10 mouse cellular contexts compared by ENCODE assay signal in genomic region chr1:134322591-134322990, GRCm38 (mm10). TPM values are rescaled to one million over a fixed set of nuclear protein-coding genes. Genes with fewer than 3 reads are reported as not detected.
DNase-seq lines count a peak whose midpoint lies in the region; ATAC-seq and TF ChIP-seq lines count a peak whose summit lies in the region.
"Had no signal": no experiment of that assay in that cellular context is flagged by ENCODE, and none has a peak within 500 bp of the region (broad histone marks: within the 10 kb centered on the region; RNA-seq: fewer than 3 reads in every experiment).

No protein-coding gene starts in this region.

- no peaks in the 10 kb centered on the region for H3K79me2 ChIP-seq in myocyte (ENCODE audit: control insufficient read depth, insufficient read depth)

- TF ChIP-seq EP300 in heart, postnatal 0 days (IDR thresholded peaks at IDR 0.05; ENCODE audit: low read depth), result no peak

- no peak overlapping the region for H3K4me3 ChIP-seq in left cerebral cortex, adult 2 months
- no peak overlapping the region for H3K4me3 ChIP-seq in heart, postnatal 0 days (ENCODE audit: low read depth, low read length)
- no peak overlapping the region for H3K4me3 ChIP-seq in myocyte
- H3K4me3 ChIP-seq: midbrain, embryonic 12.5 days had no signal

- peak; percentile 51 for DNase-seq in adrenal gland, postnatal 14 days
- DNase-seq in adrenal gland, postnatal 25 days, result no peak
- DNase-seq in left cerebral cortex, adult 2 months (ENCODE audit: extremely low spot score in 1 of 2, low spot score in 2 of 2), result no peak
- DNase-seq in left cerebral cortex, postnatal 4 days, result no peak
- DNase-seq in heart, postnatal 0 days (ENCODE audit: low spot score), result peak; percentile 51
- DNase-seq in frontal cortex, postnatal 25 days (ENCODE audit: low spot score in 2 of 2), result no peak
- no peak for DNase-seq in thymus, postnatal 0 days (ENCODE audit: low spot score)
- DNase-seq: thymus, postnatal 25 days had no signal

- H3K27ac ChIP-seq in left cerebral cortex, adult 2 months, result no peak overlapping the region
- no peak overlapping the region for H3K27ac ChIP-seq in heart, postnatal 0 days (ENCODE audit: low read depth)
- H3K27ac ChIP-seq: midbrain, embryonic 12.5 days had no signal

- no peak overlapping the region for H3K9ac ChIP-seq in heart, postnatal 0 days (replicated peaks; ENCODE audit: low read depth, low read length)
- H3K9ac ChIP-seq: midbrain, embryonic 12.5 days had no signal

- no peaks in the 10 kb centered on the region for H3K9me3 ChIP-seq in heart, postnatal 0 days (replicated peaks; ENCODE audit: control insufficient read depth, low read length)
- H3K9me3 ChIP-seq: midbrain, embryonic 12.5 days had no signal

- peak; percentile 68 for ATAC-seq in heart, postnatal 0 days (ENCODE audit: insufficient read depth, low read depth)

- TF ChIP-seq POLR2A in myocyte (IDR thresholded peaks at IDR 0.05; ENCODE audit: insufficient read length, low read depth), result no peak

- no peak overlapping the region for H3ac ChIP-seq in myocyte (ENCODE audit: control insufficient read depth, insufficient read length)

- TF ChIP-seq CTCF in left cerebral cortex, adult 2 months (IDR thresholded peaks at IDR 0.05), result peak; percentile 61
- peak; percentile 74 for TF ChIP-seq CTCF in heart, postnatal 0 days (IDR thresholded peaks at IDR 0.05; ENCODE audit: low read depth)

- intact Hi-C loops in left cerebral cortex, adult 2 months (cut with DNase I), result loop anchor here (2.0 to 5.0 kb wide), 2 partner anchors 70 to 170 kb away; no protein-coding TSS in a partner anchor
- intact Hi-C loops in left cerebral cortex, postnatal 4 days (cut with DNase I), result no loop called here

- no peaks in the 10 kb centered on the region for H3K4me1 ChIP-seq in heart, postnatal 0 days (ENCODE audit: control insufficient read depth, insufficient read depth)

- H3K4me2 ChIP-seq in heart, postnatal 0 days (ENCODE audit: low read depth, low read length), result no peak overlapping the region
- H3K4me2 ChIP-seq in myocyte (ENCODE audit: low read depth), result peak overlapping the region; percentile 6
- H3K4me2 ChIP-seq: midbrain, embryonic 12.5 days had no signal

- no peaks in the 10 kb centered on the region for H3K27me3 ChIP-seq in heart, postnatal 0 days (ENCODE audit: control insufficient read depth, insufficient read depth, low read length)
- no peaks in the 10 kb centered on the region for H3K27me3 ChIP-seq in myocyte (ENCODE audit: control insufficient read depth, insufficient read depth, insufficient read length)
- H3K27me3 ChIP-seq: midbrain, embryonic 12.5 days had no signal

- 0 out of 2 replicates have a peak, but pooled peaks cover 8% of the 10 kb centered on the region for H3K36me3 ChIP-seq in heart, postnatal 0 days (replicated peaks; ENCODE audit: control insufficient read depth, insufficient read depth, low read length)
- peaks cover 3% of the 10 kb centered on the region for H3K36me3 ChIP-seq in myocyte (ENCODE audit: control insufficient read depth, insufficient read depth)
- H3K36me3 ChIP-seq: midbrain, embryonic 12.5 days had no signal

- WGBS in heart, postnatal 0 days, result 76% methylated on average over 6 of the region's 6 CpGs

TF ChIP-seq in myocyte, 11 proteins besides CTCF, POLR2A, EP300 and RAD21:
- no peak for TF ChIP-seq E2F4 (IDR thresholded peaks at IDR 0.05; ENCODE audit: insufficient read depth)
- no peak for TF ChIP-seq TCF12 (IDR thresholded peaks at IDR 0.05; ENCODE audit: insufficient read depth, poor library complexity, severe bottlenecking)
- no peak for TF ChIP-seq TCF3 (IDR thresholded peaks at IDR 0.05; ENCODE audit: insufficient read length, low read depth)
TF ChIP-seq in myocyte: peak in this region for 0.

RNA-seq across cellular contexts. Expression of gene Ppfia4, which starts 10.1 kb away (rescaled TPM):
- 0.67 and 1.6 TPM in 2 replicates for total RNA-seq in adrenal gland, postnatal 14 days (2021)
- total RNA-seq in adrenal gland, postnatal 25 days (2021), result 0.67 and 2.0 TPM in 2 replicates
- 10 to 100 TPM; 50.7 to 50.8 TPM for total RNA-seq in left cerebral cortex, adult 2 months (2021)
- 10 to 100 TPM; 62.6 to 72.1 TPM for total RNA-seq in left cerebral cortex, postnatal 4 days (2021)
- 5.2 and 12.3 TPM in 2 replicates for total RNA-seq in heart, postnatal 0 days (2014; rRNA removed; ENCODE audit: low replicate concordance)
- polyA plus RNA-seq in heart, postnatal 0 days (2015; fragmentation: Nextera tagmentation; extraction: Ambion mirVana), result 6.2 and 6.4 TPM in 2 replicates
- 35.8 TPM for polyA plus RNA-seq in myocyte (2012; fragmentation: generic; extraction: Trizol)
- polyA plus RNA-seq in thymus, postnatal 0 days (2015; fragmentation: Nextera tagmentation; extraction: Ambion mirVana), result 2.1 and 3.2 TPM in 2 replicates

RNA-seq across cellular contexts. Expression of gene Myog, which starts 32.8 kb away (rescaled TPM):
- total RNA-seq in adrenal gland, postnatal 14 days (2021), result not detected in 2 replicates
- total RNA-seq in adrenal gland, postnatal 25 days (2021), result not detected in 2 replicates
- total RNA-seq in left cerebral cortex, adult 2 months (2021), result not detected
- total RNA-seq in left cerebral cortex, postnatal 4 days (2021), result not detected
- not detected in 2 replicates for total RNA-seq in heart, postnatal 0 days (2014; rRNA removed; ENCODE audit: low replicate concordance)
- 0.25 and 0.31 TPM in 2 replicates for polyA plus RNA-seq in heart, postnatal 0 days (2015; fragmentation: Nextera tagmentation; extraction: Ambion mirVana)
- 1,426 TPM for polyA plus RNA-seq in myocyte (2012; fragmentation: generic; extraction: Trizol)
- 3.0 and 3.5 TPM in 2 replicates for polyA plus RNA-seq in thymus, postnatal 0 days (2015; fragmentation: Nextera tagmentation; extraction: Ambion mirVana)

RNA-seq across cellular contexts. Expression of gene Tmem183a, which starts 39.2 kb away (rescaled TPM):
- total RNA-seq in adrenal gland, postnatal 14 days (2021), result 39.7 and 50.9 TPM in 2 replicates
- total RNA-seq in adrenal gland, postnatal 25 days (2021), result 47.2 and 56.3 TPM in 2 replicates
- total RNA-seq in left cerebral cortex, adult 2 months (2021), result 10 to 100 TPM; 57.2 to 70.8 TPM
- 100 to 1,000 TPM; 110 to 122 TPM for total RNA-seq in left cerebral cortex, postnatal 4 days (2021)
- 51.8 and 59.8 TPM in 2 replicates for total RNA-seq in heart, postnatal 0 days (2014; rRNA removed; ENCODE audit: low replicate concordance)
- 30.1 and 31.1 TPM in 2 replicates for polyA plus RNA-seq in heart, postnatal 0 days (2015; fragmentation: Nextera tagmentation; extraction: Ambion mirVana)
- polyA plus RNA-seq in myocyte (2012; fragmentation: generic; extraction: Trizol), result 67.3 TPM
- 58.0 and 64.3 TPM in 2 replicates for polyA plus RNA-seq in thymus, postnatal 0 days (2015; fragmentation: Nextera tagmentation; extraction: Ambion mirVana)

Comparison
In these comparisons a context has a peak if more than half of its experiments do, and no peak if none do; other contexts are left out.
1. DNase-seq: peak in adrenal gland, postnatal 14 days (single experiment) and heart, postnatal 0 days (single experiment); none in adrenal gland, postnatal 25 days (single experiment), left cerebral cortex, adult 2 months (0 of 2), left cerebral cortex, postnatal 4 days (single experiment), frontal cortex, postnatal 25 days (0 of 2) and thymus, postnatal 0 days (single experiment).